Mouse (Mus musculus): ENCODE measurements around the gene Il31.

The Il31 gene

GRCm38 (mm10) chr5:123470784-123471400, 18.4 kb downstream of the Il31 start:
- no peak for DNase-seq

DNA sequence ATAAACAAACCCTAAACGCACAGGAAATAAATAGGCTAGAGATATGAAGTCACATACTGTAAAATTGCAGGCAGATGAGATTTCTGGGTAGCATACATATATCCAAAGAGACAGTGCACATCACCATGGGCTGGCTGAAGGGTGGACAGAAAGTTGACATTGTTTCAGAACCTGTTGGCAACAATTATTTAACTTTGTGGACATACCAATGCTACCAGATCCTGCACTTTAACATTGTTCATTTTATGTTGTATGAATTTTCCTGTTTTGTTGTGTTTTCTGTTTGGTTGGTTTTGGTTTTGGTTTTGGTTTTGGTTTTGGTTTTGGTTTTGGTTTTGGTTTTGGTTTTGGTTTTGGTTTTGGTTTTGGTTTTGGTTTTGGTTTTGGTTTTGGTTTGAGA, 24.7 kb downstream of the Il31 start:
- no peak for DNase-seq

DNA sequence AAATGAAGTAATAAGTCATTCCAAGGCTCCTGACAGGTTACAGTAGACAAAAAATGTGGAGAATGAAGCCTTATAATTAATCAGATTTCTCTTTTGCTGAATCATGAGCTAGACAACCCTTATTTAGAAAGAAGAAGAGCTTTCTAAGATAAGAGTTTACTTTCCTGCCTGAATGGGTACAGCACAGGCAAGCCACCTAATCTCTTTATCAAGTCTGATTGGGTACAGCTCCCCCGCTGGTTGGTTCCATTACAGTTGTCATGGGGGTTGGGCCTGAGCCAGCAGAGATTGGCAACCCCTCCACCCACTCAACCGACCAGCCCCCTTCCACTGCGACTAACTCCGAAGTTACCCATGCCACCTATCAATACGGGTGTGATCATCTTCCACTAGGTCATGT, 27.9 kb downstream of the Il31 start:
- DNase-seq, result no peak

DNA sequence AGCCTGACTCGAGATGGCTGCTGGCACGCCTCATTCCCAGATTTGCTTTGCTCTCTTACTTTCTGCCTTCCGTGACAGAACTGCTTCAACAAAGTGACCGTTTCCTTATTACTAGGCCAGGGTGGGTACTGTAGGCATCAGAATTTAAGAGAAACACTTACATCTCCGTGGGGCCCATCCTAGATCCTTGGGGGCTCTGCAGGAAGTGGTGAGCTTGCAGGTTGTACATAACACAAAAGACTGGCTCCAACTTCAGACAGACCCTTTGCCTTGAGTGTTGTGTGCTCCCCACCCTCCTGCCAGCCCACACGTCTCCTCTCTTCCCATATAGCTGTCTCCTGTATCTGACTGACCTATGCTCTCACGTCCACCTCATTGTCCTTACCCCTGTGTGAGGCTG, 37.4 kb downstream of the Il31 start:
- no peak for DNase-seq

DNA sequence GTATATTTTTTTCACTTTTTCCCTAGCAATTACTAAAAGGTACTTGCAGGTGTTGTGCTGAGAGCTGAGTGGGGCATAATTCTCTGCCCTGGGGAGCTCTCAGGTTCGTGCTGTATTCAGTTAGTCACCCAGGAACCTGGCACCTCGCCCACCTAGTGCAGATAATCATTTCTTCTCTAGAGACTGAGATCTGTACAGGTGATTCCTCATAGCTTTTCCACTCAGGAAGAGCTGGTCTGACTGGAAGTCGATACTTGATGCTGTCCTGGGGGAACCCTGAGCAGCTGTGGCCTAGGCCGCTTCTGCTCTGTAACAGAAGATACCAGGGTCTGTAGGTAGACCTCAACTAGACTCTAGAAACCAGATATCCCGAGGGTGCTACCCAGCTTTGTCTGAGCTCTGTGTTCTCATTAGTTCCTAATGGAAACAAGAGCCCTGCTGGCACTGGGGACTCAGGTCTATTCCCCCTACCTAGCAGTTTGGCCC, 44.4 kb downstream of the Il31 start:
- no peak for DNase-seq

DNA sequence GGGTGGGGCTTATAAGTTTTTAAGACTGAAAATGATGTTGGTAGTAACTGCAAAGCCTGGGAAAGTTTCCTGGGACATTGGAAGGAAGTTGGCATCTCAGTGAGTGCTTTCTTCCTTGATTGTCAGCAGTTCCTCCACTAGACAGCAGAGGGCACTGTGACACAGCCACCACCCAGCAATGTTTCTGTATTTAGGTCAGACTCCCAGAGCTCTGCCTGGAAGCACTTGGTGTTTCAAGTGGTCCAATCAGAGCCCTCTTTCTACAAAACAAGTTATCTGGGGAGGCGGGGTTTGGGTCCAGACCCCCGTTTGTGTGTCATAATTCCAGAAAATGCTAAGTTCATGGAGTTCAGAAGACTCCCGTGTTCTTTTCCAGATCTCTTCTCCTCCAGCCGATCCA, 45.2 kb downstream of the Il31 start:
- peak; percentile 71 for DNase-seq

- no peak for DNase-seq
Measured at GRCm38 (mm10) chr5:123442283-123442682, 47.0 kb downstream of the Il31 start.

DNA sequence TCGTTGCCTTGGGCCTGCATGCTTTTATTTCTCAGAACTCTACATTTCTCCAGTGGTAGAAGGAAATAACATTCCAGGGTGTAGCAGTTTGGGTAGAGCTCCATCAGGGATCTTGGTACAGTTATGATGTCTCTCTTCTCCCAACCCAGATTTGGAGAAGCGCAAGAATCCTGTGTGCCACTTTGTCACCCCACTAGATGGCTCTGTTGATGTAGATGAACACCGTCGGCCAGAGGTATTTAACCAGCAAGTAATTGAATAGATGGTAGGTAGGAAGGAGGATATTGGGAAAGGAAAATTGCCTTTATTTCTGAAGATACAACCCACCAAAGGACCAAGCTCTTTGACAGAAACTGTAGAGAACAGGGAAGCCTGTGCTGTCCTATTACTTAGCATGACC, 48.6 kb downstream of the Il31 start:
- DNase-seq, result no peak

DNA sequence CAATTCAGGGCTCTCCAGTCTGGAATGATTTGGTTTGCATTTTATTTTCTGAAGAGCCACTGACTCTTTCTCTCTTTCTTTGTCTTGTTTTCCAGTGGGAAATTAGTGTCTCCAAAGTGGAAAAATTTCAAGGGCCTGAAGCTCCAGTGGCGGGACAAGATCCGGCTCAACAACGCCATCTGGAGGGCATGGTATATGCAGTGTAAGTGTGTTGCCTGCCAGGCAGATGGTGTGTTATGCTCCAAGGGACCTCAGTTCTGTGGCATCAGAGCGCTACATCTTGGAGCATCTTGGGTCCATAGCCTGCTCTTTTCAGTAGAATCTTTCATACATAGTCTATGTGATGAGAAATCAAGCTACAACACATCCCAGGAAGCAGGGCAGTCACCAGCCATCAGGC, 49.3 kb downstream of the Il31 start:
- no peak for DNase-seq

DNA sequence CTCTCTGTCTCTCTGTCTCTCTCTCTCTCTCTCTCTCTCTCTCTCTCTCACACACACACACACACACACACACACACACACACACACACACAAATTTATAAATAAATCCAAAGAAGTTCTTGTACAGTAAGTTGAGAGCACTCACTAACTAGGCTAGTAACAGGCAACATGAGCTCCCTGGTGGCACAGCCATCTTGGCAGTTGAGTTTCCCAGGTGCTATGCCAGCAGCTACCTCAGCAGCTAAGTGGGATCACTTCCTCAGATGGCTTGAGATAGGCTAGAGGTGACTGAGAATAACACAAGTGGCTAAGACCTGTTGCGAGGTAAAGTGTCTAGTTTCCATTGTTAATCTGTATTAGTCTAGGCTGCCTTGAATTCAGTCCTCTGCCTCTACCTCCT, 50.0 kb downstream of the Il31 start:
- DNase-seq, result no peak

GRCm38 (mm10) chr5:123438381-123438780, 50.9 kb downstream of the Il31 start:
- no peak for DNase-seq

DNA sequence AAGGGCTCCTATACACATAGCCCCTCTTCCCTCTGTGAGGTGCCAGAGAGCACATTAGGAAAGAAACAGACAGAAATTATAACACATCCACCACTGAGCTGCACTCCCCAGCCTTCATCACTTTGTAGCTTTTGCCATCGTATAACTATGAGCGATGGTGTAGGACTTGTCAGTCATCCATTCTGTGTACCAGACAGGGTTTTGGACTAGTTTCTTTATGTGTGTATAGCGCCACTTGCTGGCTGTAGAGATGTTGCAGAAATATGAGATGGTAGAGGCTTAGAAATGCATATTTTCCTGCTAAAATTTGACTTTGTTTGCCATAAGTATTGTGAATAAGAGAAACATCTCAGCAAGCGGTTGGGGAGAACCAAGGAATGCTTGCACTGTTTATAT, 52.5 kb downstream of the Il31 start:
- peak; percentile 64 for DNase-seq

DNA sequence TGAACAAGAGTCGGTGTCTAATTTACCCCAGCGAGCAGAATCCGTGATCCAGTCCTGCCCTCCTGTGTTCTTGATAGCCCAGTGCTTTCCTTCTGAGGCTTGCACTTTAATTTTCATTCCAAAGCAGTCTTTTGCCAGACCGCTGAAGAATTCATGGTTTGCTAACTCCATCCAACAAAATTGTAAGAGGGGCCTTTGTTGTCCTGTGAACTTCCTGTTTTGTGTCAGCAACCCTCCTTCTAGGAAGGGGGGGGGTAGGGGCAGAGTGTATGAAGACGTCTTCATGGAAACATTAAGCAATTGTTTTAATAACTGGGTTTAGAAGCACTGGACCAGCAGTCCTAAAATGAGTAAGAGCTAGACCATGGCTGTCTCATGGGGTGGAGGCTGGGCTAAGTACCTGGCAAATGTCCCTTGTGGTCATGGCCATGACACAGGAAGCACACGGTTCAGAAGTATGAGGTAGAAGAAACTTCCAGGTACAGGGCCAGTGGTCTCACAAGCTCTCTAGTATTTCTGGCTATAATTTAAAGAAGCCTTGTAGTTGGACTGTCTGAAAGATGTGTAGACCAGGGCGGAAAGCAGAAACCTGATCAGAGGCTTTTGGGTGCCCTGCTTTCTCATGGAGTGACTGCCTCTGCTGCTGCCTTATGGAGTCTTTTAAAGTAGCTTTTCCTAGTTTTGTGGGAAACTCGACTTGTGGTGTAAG, 53.1 kb downstream of the Il31 start:
- DNase-seq, result no peak

GRCm38 (mm10) chr5:123432305-123432874, 56.9 kb downstream of the Il31 start:
- DNase-seq, result no peak

DNA sequence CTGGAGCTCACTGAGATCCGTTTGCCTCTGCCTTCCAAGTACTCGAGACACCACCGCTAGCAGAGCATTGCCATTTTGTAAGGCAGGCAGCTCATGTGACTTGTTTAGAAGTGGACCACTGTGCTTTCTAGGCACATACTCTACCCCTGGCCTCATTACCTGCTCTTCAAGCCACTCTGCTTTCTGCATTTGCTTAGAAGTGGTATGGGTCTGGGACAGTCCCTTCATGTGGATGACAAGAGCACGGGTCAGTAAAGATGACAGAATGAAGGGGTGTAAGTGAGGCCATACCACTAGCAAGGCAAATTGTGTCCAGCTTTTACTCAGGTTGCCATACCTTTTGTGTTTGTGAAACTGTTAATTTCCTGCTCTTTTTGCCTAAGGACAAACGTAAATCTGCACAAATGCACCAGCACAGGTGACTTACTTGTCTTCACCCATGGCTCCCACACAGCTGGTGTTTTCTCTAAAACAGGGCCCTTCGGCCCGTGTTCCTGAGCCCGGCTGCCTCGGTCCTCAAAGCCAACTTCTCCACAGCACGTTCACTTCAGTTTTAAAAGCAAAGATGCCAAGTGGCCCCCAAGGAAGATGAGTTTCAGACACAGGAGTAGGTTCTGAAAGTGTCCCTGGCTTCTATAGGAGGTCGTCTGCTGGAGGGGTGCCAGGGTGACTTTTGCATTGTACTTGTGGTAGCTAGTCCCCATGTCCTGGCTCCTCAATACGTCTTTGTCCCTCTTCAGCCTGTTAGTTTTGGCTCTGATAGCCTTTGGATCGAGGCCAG, 57.6 kb downstream of the Il31 start:
- peak; percentile 72 for DNase-seq
